Mouse (Mus musculus) MEL (cell line): ENCODE measurements around the gene Nphp4.

Source experiments
- CTCF ChIP-seq, 3 experiments: IDR thresholded peaks in 2 of 3; conservative IDR thresholded peaks in 1 of 3; 2 replicates each; pipeline ENCODE4 v1.5.1; 2011 to 2012; ENCODE audit warnings: low read length in 3 of 3, low read depth in 2 of 3, mild to moderate bottlenecking in 2 of 3, improper control_type of control experiment in 1 of 3, inconsistent platforms in 1 of 3, mixed read lengths in 1 of 3, moderate library complexity in 1 of 3; ENCODE audit not compliant: control insufficient read depth in 1 of 3, insufficient read depth in 1 of 3, poor library complexity in 1 of 3, severe bottlenecking in 1 of 3
- RCOR1 ChIP-seq: IDR thresholded peaks from 2 replicates; pipeline ENCODE4 v1.6.1; 2012; ENCODE audit warnings: low read depth, mild to moderate bottlenecking, inconsistent platforms, low read length, improper control_type of control experiment
- USF1 ChIP-seq: IDR thresholded peaks from 2 replicates; pipeline ENCODE4 v1.6.1; 2014; ENCODE audit warnings: low read depth, mild to moderate bottlenecking, inconsistent platforms, low read length, improper control_type of control experiment, moderate library complexity

- no peak for TF ChIP-seq USF1
- no peak for TF ChIP-seq CTCF (IDR thresholded peaks at IDR 0.05 in 2 of 3, conservative IDR thresholded peaks at IDR 0.05 in 1 of 3; ENCODE audit: control insufficient read depth in 1 of 3, insufficient read depth in 1 of 3, low read depth in 2 of 3, low read length in 3 of 3, poor library complexity in 1 of 3, severe bottlenecking in 1 of 3)
- no peak for TF ChIP-seq RCOR1
Observed at GRCm38 (mm10) chr4:152453079-152453478, 23.4 kb upstream of the Nphp4 start.
